Mouse (Mus musculus): Measurements from ENCODE around the gene H2afj. TPM values are rescaled to one million over a fixed set of nuclear protein-coding genes. Genes with fewer than 3 reads are reported as not detected.
A peak's percentile ranks its signal among the peaks of the same experiment; 100 is the strongest.

H2afj gene
- polyA plus RNA-seq (2015; fragmentation: Nextera tagmentation; extraction: Ambion mirVana) = 151 and 155 TPM in 2 replicates

- WGBS = under 1% methylated on average over 34 of the region's 34 CpGs
- Histone ChIP-seq H3K4me3 (replicated peaks) (peak within 1 kb of the TSS; percentile 97), H3K9me3 (replicated peaks) (no peaks in the 10 kb centered on the region), H3K4me2 (replicated peaks) (peak within 1 kb of the TSS; percentile 95), H3K36me3 (peaks cover 9% of the 10 kb centered on the region), H3K4me1 (peaks cover 35% of the 10 kb centered on the region), H3K27ac (replicated peaks) (peak within 1 kb of the TSS; percentile 88), H3K27me3 (no peaks in the 10 kb centered on the region), H3K9ac (peak within 1 kb of the TSS; percentile 58)
- peak; percentile 87 for ATAC-seq (ENCODE audit: insufficient number of reproducible peaks, low FRiP score, low TSS enrichment, low read depth)
Observed at GRCm38 (mm10) chr6:136808014-136808417, at the start of gene H2afj. Gene H2afj (plus strand): TSS chr6:136808244.

GRCm38 (mm10) chr6:136763912-136764311, 44.1 kb upstream of the H2afj start:
- WGBS = 65% methylated on average over 1 of the region's 1 CpGs
- Histone ChIP-seq H3K4me3 (replicated peaks) (no peak overlapping the region), H3K4me2 (replicated peaks) (no peak overlapping the region), H3K36me3 (no peaks in the 10 kb centered on the region), H3K27me3 (no peaks in the 10 kb centered on the region), H3K9ac (no peak overlapping the region), H3K9me3 (replicated peaks) (no peaks in the 10 kb centered on the region), H3K4me1 (no peaks in the 10 kb centered on the region), H3K27ac (replicated peaks) (no peak overlapping the region)
- no peak for ATAC-seq (ENCODE audit: insufficient number of reproducible peaks, low FRiP score, low TSS enrichment, low read depth)

- H3K27ac ChIP-seq (replicated peaks) = no peak overlapping the region
- H3K4me3 ChIP-seq (replicated peaks) = no peak overlapping the region
- H3K4me1 ChIP-seq = no peaks in the 10 kb centered on the region
- ATAC-seq (ENCODE audit: insufficient number of reproducible peaks, low FRiP score, low TSS enrichment, low read depth) = no peak
- H3K4me2 ChIP-seq (replicated peaks) = no peak overlapping the region
- no peak overlapping the region for H3K9ac ChIP-seq
- H3K36me3 ChIP-seq = no peaks in the 10 kb centered on the region
- no peaks in the 10 kb centered on the region for H3K9me3 ChIP-seq (replicated peaks)
- H3K27me3 ChIP-seq = no peaks in the 10 kb centered on the region
- 81% methylated on average over 8 of the region's 8 CpGs for WGBS
Observed at GRCm38 (mm10) chr6:136769143-136769542, 38.9 kb upstream of the H2afj start.

- H3K27ac ChIP-seq (replicated peaks) = no peak overlapping the region
- WGBS = 82% methylated on average over 7 of the region's 7 CpGs
- H3K9me3 ChIP-seq (replicated peaks) = no peaks in the 10 kb centered on the region
- H3K4me1 ChIP-seq = no peaks in the 10 kb centered on the region
- no peak for ATAC-seq (ENCODE audit: insufficient number of reproducible peaks, low FRiP score, low TSS enrichment, low read depth)
- H3K27me3 ChIP-seq = no peaks in the 10 kb centered on the region
- H3K4me2 ChIP-seq (replicated peaks) = no peak overlapping the region
- H3K4me3 ChIP-seq (replicated peaks) = no peak overlapping the region
- H3K9ac ChIP-seq = no peak overlapping the region
- H3K36me3 ChIP-seq = no peaks in the 10 kb centered on the region
Observed at GRCm38 (mm10) chr6:136769859-136770258, 38.2 kb upstream of the H2afj start.

- H3K9ac ChIP-seq = no peak overlapping the region
- H3K4me3 ChIP-seq (replicated peaks) = no peak overlapping the region
- WGBS = 82% methylated on average over 1 of the region's 1 CpGs
- no peaks in the 10 kb centered on the region for H3K4me1 ChIP-seq
- H3K27ac ChIP-seq (replicated peaks) = no peak overlapping the region
- no peaks in the 10 kb centered on the region for H3K9me3 ChIP-seq (replicated peaks)
- no peaks in the 10 kb centered on the region for H3K36me3 ChIP-seq
- no peak overlapping the region for H3K4me2 ChIP-seq (replicated peaks)
- no peaks in the 10 kb centered on the region for H3K27me3 ChIP-seq
- no peak for ATAC-seq (ENCODE audit: insufficient number of reproducible peaks, low FRiP score, low TSS enrichment, low read depth)
Observed at GRCm38 (mm10) chr6:136776392-136776791, 31.7 kb upstream of the H2afj start.

GRCm38 (mm10) chr6:136781377-136781986, 26.6 kb upstream of the H2afj start, which contains the start of gene Gucy2c:
Gene Gucy2c (minus strand): TSS chr6:136781765.
- 79% methylated on average over 20 of the region's 20 CpGs for WGBS
- no peaks in the 10 kb centered on the region for H3K36me3 ChIP-seq
- H3K9ac ChIP-seq = no peak within 1 kb of the TSS
- H3K4me3 ChIP-seq (replicated peaks) = no peak within 1 kb of the TSS
- ATAC-seq (ENCODE audit: insufficient number of reproducible peaks, low FRiP score, low TSS enrichment, low read depth) = no peak
- no peaks in the 10 kb centered on the region for H3K27me3 ChIP-seq
- no peak within 1 kb of the TSS for H3K4me2 ChIP-seq (replicated peaks)
- no peaks in the 10 kb centered on the region for H3K4me1 ChIP-seq
- H3K9me3 ChIP-seq (replicated peaks) = no peaks in the 10 kb centered on the region
- no peak within 1 kb of the TSS for H3K27ac ChIP-seq (replicated peaks)

- Histone ChIP-seq H3K4me1 (no peaks in the 10 kb centered on the region), H3K27ac (replicated peaks) (no peak overlapping the region), H3K27me3 (no peaks in the 10 kb centered on the region), H3K4me2 (replicated peaks) (no peak overlapping the region), H3K9ac (no peak overlapping the region), H3K4me3 (replicated peaks) (no peak overlapping the region), H3K9me3 (replicated peaks) (no peaks in the 10 kb centered on the region), H3K36me3 (no peaks in the 10 kb centered on the region)
- ATAC-seq (ENCODE audit: insufficient number of reproducible peaks, low FRiP score, low TSS enrichment, low read depth) = no peak
- WGBS = 86% methylated on average over 12 of the region's 12 CpGs
Observed at GRCm38 (mm10) chr6:136782146-136782545, 25.9 kb upstream of the H2afj start.

- no peak for ATAC-seq (ENCODE audit: insufficient number of reproducible peaks, low FRiP score, low TSS enrichment, low read depth)
- no peaks in the 10 kb centered on the region for H3K36me3 ChIP-seq
Observed at GRCm38 (mm10) chr6:136782761-136783160, 25.3 kb upstream of the H2afj start.

GRCm38 (mm10) chr6:136789391-136789971, 18.6 kb upstream of the H2afj start:
- 51% methylated on average over 5 of the region's 5 CpGs for WGBS

More at GRCm38 (mm10) chr6:136782761-136783160, 25.3 kb upstream of the H2afj start:
- WGBS = 69% methylated on average over 9 of the region's 9 CpGs
- Histone ChIP-seq H3K4me1 (no peaks in the 10 kb centered on the region), H3K27ac (replicated peaks) (no peak overlapping the region), H3K9me3 (replicated peaks) (no peaks in the 10 kb centered on the region), H3K4me2 (replicated peaks) (no peak overlapping the region), H3K27me3 (no peaks in the 10 kb centered on the region), H3K4me3 (replicated peaks) (no peak overlapping the region), H3K9ac (no peak overlapping the region)

GRCm38 (mm10) chr6:136792884-136793758, 14.9 kb upstream of the H2afj start:
- 21% methylated on average over 16 of the region's 16 CpGs for WGBS
- Histone ChIP-seq H3K9me3 (replicated peaks) (no peaks in the 10 kb centered on the region), H3K4me3 (replicated peaks) (peak overlapping the region; percentile 40), H3K27me3 (no peaks in the 10 kb centered on the region), H3K4me1 (peaks cover 8% of the 10 kb centered on the region; the same call in 1 of the 2 replicates), H3K9ac (0 out of 2 replicates have a peak overlapping the region, but pooled peaks have one; percentile 13), H3K36me3 (no peaks in the 10 kb centered on the region), H3K27ac (replicated peaks) (no peak overlapping the region), H3K4me2 (replicated peaks) (peak overlapping the region; percentile 67)
- no peak for ATAC-seq (ENCODE audit: insufficient number of reproducible peaks, low FRiP score, low TSS enrichment, low read depth)

More at GRCm38 (mm10) chr6:136789391-136789971, 18.6 kb upstream of the H2afj start:
- no peaks in the 10 kb centered on the region for H3K27me3 ChIP-seq
- ATAC-seq (ENCODE audit: insufficient number of reproducible peaks, low FRiP score, low TSS enrichment, low read depth) = no peak
- no peak overlapping the region for H3K4me3 ChIP-seq (replicated peaks)
- H3K27ac ChIP-seq (replicated peaks) = no peak overlapping the region
- no peaks in the 10 kb centered on the region for H3K9me3 ChIP-seq (replicated peaks)
- H3K4me1 ChIP-seq = peaks cover 8% of the 10 kb centered on the region; the same call in 1 of the 2 replicates
- H3K4me2 ChIP-seq (replicated peaks) = no peak overlapping the region
- H3K9ac ChIP-seq = no peak overlapping the region
- H3K36me3 ChIP-seq = no peaks in the 10 kb centered on the region

Data from embryonic facial prominence, embryonic 15.5 days (tissue).